Mouse (Mus musculus): ENCODE data around the gene Ubl4b. TPM values are rescaled to one million over a fixed set of nuclear protein-coding genes. Genes with fewer than 3 reads are reported as not detected.

The Ubl4b gene
- polyA plus RNA-seq, 1 experiment from 2014 or later, result not detected

GRCm38 (mm10) chr3:107593632-107594031 is 38.8 kb upstream of the Ubl4b start:
- peaks cover 51% of the 10 kb centered on the region for H3K27me3 ChIP-seq (ENCODE audit: control insufficient read depth, insufficient read depth, low read length)
- no peaks in the 10 kb centered on the region for H3K9me3 ChIP-seq (ENCODE audit: control insufficient read depth, low read depth, low read length)
- no peak overlapping the region for H3K27ac ChIP-seq (ENCODE audit: low read length)
- no peaks in the 10 kb centered on the region for H3K36me3 ChIP-seq (ENCODE audit: control insufficient read depth, insufficient read depth, low read length)
- H3K4me1 ChIP-seq (ENCODE audit: control insufficient read depth, insufficient read depth, low read length), result 0 out of 2 replicates have a peak, but pooled peaks cover 3% of the 10 kb centered on the region
- no peak overlapping the region for H3K9ac ChIP-seq (replicated peaks; ENCODE audit: low read depth, low read length)
- 22% methylated on average over 2 of the region's 2 CpGs for WGBS
- H3K4me3 ChIP-seq (ENCODE audit: low read depth, low read length), result no peak overlapping the region
- no peak overlapping the region for H3K4me2 ChIP-seq (replicated peaks; ENCODE audit: low read depth, low read length)
- ATAC-seq (ENCODE audit: insufficient number of reproducible peaks, insufficient read depth, low FRiP score, low read depth), result no peak

DNA sequence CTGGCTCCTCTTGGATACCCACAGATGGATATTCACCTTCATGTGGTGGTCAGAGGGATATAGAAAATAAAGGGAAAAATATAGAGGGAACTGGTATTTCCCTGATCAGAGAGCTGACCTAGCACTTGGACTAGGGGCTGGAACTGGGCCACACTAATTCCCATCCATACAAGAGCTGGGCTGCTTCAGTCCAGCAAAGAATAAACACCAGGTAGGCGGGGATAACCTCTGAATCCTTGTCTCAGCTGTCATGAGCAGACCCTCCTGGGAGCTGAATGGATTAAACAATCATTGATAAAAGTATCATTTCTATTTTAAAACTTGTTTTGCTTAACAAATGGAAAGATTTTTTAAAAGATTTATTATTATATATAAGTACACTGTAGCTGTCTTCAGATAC is 36.7 kb upstream of the Ubl4b start:
- Histone ChIP-seq H3K27me3 (ENCODE audit: control insufficient read depth, insufficient read depth, low read length) (peaks cover 50% of the 10 kb centered on the region), H3K9ac (replicated peaks; ENCODE audit: low read depth, low read length) (no peak overlapping the region), H3K36me3 (ENCODE audit: control insufficient read depth, insufficient read depth, low read length) (no peaks in the 10 kb centered on the region), H3K9me3 (ENCODE audit: control insufficient read depth, low read depth, low read length) (no peaks in the 10 kb centered on the region), H3K27ac (ENCODE audit: low read length) (no peak overlapping the region), H3K4me1 (ENCODE audit: control insufficient read depth, insufficient read depth, low read length) (0 out of 2 replicates have a peak, but pooled peaks cover 3% of the 10 kb centered on the region), H3K4me3 (ENCODE audit: low read depth, low read length) (no peak overlapping the region), H3K4me2 (replicated peaks; ENCODE audit: low read depth, low read length) (no peak overlapping the region)
- no peak for ATAC-seq (ENCODE audit: insufficient number of reproducible peaks, insufficient read depth, low FRiP score, low read depth)
- 29% methylated on average over 1 of the region's 1 CpGs for WGBS

DNA sequence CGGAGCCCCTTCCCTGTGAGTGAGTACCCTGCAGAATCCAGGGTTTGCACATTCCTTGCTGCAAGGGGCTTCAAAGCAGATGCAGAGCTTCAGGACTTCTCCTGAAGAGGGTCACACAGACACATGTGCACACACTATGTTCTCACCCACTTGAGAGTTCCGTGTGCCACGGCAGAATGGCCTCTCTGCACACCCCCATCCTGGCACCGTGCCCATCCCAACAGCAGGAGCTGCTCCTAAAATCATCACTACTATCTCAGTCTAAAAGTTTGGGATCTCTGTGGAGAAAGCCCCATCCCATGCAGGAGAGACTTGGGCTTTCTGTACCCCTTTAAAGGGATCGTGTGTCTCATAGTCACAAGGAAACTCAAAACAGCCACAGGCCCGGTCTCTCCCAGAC is 31.6 kb upstream of the Ubl4b start:
- Histone ChIP-seq H3K9ac (replicated peaks; ENCODE audit: low read depth, low read length) (no peak overlapping the region), H3K27me3 (ENCODE audit: control insufficient read depth, insufficient read depth, low read length) (peaks cover 58% of the 10 kb centered on the region), H3K36me3 (ENCODE audit: control insufficient read depth, insufficient read depth, low read length) (no peaks in the 10 kb centered on the region), H3K27ac (ENCODE audit: low read length) (no peak overlapping the region), H3K4me3 (ENCODE audit: low read depth, low read length) (no peak overlapping the region), H3K4me2 (replicated peaks; ENCODE audit: low read depth, low read length) (no peak overlapping the region), H3K9me3 (ENCODE audit: control insufficient read depth, low read depth, low read length) (no peaks in the 10 kb centered on the region), H3K4me1 (ENCODE audit: control insufficient read depth, insufficient read depth, low read length) (0 out of 2 replicates have a peak, but pooled peaks cover 6% of the 10 kb centered on the region)
- 66% methylated on average over 6 of the region's 6 CpGs for WGBS
- ATAC-seq (ENCODE audit: insufficient number of reproducible peaks, insufficient read depth, low FRiP score, low read depth), result no peak

GRCm38 (mm10) chr3:107583893-107584292 is 29.0 kb upstream of the Ubl4b start:
- Histone ChIP-seq H3K4me3 (ENCODE audit: low read depth, low read length) (no peak overlapping the region), H3K27ac (ENCODE audit: low read length) (no peak overlapping the region), H3K27me3 (ENCODE audit: control insufficient read depth, insufficient read depth, low read length) (peaks cover 70% of the 10 kb centered on the region), H3K9ac (replicated peaks; ENCODE audit: low read depth, low read length) (no peak overlapping the region), H3K9me3 (ENCODE audit: control insufficient read depth, low read depth, low read length) (no peaks in the 10 kb centered on the region), H3K4me2 (replicated peaks; ENCODE audit: low read depth, low read length) (no peak overlapping the region), H3K36me3 (ENCODE audit: control insufficient read depth, insufficient read depth, low read length) (no peaks in the 10 kb centered on the region), H3K4me1 (ENCODE audit: control insufficient read depth, insufficient read depth, low read length) (0 out of 2 replicates have a peak, but pooled peaks cover 6% of the 10 kb centered on the region)
- ATAC-seq (ENCODE audit: insufficient number of reproducible peaks, insufficient read depth, low FRiP score, low read depth), result no peak
- WGBS, result 21% methylated on average over 1 of the region's 1 CpGs

DNA sequence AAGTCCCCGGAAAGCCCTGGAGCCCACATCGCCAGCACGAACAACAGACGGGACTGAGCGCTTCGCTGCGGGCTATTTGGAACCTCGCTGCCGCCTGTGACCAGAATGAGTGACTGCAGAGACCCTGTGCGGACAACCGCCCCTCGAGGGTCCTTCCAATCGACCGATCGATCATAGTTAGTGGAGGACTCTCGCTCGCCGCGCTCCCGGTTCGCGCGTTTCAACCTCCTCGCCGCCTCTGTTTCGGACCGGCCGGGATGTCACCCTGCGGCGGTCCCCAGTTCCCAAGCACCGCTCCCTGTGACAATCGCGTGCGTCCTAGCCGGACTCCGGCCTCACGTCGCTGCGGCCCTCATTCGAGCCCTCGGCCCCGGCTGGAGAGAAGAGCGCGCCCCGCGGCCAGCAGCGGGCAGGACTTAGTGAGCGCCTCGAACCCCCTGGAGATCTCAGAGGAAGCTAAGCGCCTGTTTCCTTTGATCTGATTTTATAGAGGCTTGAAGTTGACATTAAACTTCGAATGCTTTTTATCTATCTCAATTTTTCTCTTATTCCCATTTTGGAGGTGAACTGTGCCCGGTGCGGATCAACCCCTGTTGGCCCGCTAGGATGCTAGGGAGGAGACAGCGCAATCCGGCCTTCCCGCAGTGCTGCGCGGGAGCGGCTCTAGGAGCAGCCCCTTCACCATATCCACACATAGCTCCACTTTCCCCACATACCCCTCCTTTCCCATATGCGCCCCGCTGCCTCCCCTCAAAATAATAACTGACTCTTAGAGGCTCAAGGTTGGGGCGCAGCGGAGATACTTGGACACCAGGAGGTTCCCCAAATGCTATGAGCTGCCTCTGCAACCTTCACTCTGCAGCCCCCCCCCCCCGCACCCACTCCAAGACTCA is 28.2 kb upstream of the Ubl4b start:
- H3K27ac ChIP-seq (ENCODE audit: low read length), result no peak overlapping the region
- WGBS, result under 1% methylated on average over 65 of the region's 65 CpGs
- no peaks in the 10 kb centered on the region for H3K9me3 ChIP-seq (ENCODE audit: control insufficient read depth, low read depth, low read length)
- peak overlapping the region; percentile 25 for H3K4me3 ChIP-seq (ENCODE audit: low read depth, low read length)
- H3K9ac ChIP-seq (replicated peaks; ENCODE audit: low read depth, low read length), result no peak overlapping the region
- 0 out of 2 replicates have a peak, but pooled peaks cover 6% of the 10 kb centered on the region for H3K4me1 ChIP-seq (ENCODE audit: control insufficient read depth, insufficient read depth, low read length)
- no peaks in the 10 kb centered on the region for H3K36me3 ChIP-seq (ENCODE audit: control insufficient read depth, insufficient read depth, low read length)
- H3K4me2 ChIP-seq (replicated peaks; ENCODE audit: low read depth, low read length), result peak overlapping the region; percentile 42
- ATAC-seq (ENCODE audit: insufficient number of reproducible peaks, insufficient read depth, low FRiP score, low read depth), result no peak
- peaks cover 69% of the 10 kb centered on the region for H3K27me3 ChIP-seq (ENCODE audit: control insufficient read depth, insufficient read depth, low read length)

DNA sequence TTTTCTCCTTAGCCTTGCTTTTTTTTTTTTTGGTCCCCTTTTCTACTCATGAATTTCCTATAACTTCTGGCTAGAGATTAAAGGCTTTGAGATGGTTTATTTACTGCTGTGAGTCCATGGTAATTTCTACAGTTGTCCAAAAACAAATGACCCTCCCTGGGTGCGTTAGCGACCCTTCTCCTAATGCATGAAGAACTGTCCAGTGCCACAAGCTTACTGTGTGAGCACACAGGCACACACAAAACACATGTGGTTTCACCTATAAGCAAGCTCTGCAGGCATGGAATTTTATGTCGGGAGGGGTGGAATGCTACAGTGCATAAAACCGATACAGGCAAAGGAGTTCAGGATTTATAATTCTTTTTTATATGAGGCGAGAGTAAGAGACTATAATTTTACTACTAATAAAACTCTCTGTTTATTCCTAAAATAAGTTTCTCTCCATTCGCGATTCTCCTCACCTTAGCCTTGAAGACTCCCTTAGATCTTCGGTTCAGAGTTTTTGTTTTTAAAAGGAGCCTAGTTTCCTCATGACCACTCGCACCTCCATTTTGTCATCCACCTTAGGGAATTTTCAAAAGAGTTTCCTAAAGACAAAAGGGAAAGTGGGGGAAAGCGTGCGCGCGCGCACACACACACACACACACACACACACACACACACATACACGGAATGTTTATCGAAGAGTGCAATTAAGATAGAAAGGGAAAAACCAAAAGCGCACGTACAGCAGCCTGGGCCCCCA is 27.4 kb upstream of the Ubl4b start:
- Histone ChIP-seq H3K27ac (ENCODE audit: low read length) (no peak overlapping the region), H3K4me1 (ENCODE audit: control insufficient read depth, insufficient read depth, low read length) (0 out of 2 replicates have a peak, but pooled peaks cover 6% of the 10 kb centered on the region)

GRCm38 (mm10) chr3:107581103-107582010 is 26.5 kb upstream of the Ubl4b start:
- Histone ChIP-seq H3K9me3 (ENCODE audit: control insufficient read depth, low read depth, low read length) (no peaks in the 10 kb centered on the region), H3K27ac (ENCODE audit: low read length) (no peak overlapping the region), H3K36me3 (ENCODE audit: control insufficient read depth, insufficient read depth, low read length) (no peaks in the 10 kb centered on the region), H3K4me1 (ENCODE audit: control insufficient read depth, insufficient read depth, low read length) (0 out of 2 replicates have a peak, but pooled peaks cover 6% of the 10 kb centered on the region), H3K27me3 (ENCODE audit: control insufficient read depth, insufficient read depth, low read length) (peaks cover 53% of the 10 kb centered on the region), H3K4me3 (ENCODE audit: low read depth, low read length) (no peak overlapping the region), H3K9ac (replicated peaks; ENCODE audit: low read depth, low read length) (no peak overlapping the region), H3K4me2 (replicated peaks; ENCODE audit: low read depth, low read length) (no peak overlapping the region)
- 7% methylated on average over 15 of the region's 15 CpGs for WGBS
- no peak for ATAC-seq (ENCODE audit: insufficient number of reproducible peaks, insufficient read depth, low FRiP score, low read depth)

More for the DNA sequence above, 27.4 kb upstream of the Ubl4b start:
- H3K4me3 ChIP-seq (ENCODE audit: low read depth, low read length), result peak overlapping the region; percentile 25; the same call in 1 of the 2 replicates
- 2% methylated on average over 18 of the region's 18 CpGs for WGBS
- peak overlapping the region; percentile 42 for H3K4me2 ChIP-seq (replicated peaks; ENCODE audit: low read depth, low read length)
- peaks cover 63% of the 10 kb centered on the region for H3K27me3 ChIP-seq (ENCODE audit: control insufficient read depth, insufficient read depth, low read length)
- ATAC-seq (ENCODE audit: insufficient number of reproducible peaks, insufficient read depth, low FRiP score, low read depth), result no peak
- H3K9me3 ChIP-seq (ENCODE audit: control insufficient read depth, low read depth, low read length), result no peaks in the 10 kb centered on the region
- no peaks in the 10 kb centered on the region for H3K36me3 ChIP-seq (ENCODE audit: control insufficient read depth, insufficient read depth, low read length)
- H3K9ac ChIP-seq (replicated peaks; ENCODE audit: low read depth, low read length), result no peak overlapping the region

- Histone ChIP-seq H3K27me3 (ENCODE audit: control insufficient read depth, insufficient read depth, low read length) (peaks cover 35% of the 10 kb centered on the region), H3K4me1 (ENCODE audit: control insufficient read depth, insufficient read depth, low read length) (0 out of 2 replicates have a peak, but pooled peaks cover 6% of the 10 kb centered on the region), H3K27ac (ENCODE audit: low read length) (no peak overlapping the region), H3K36me3 (ENCODE audit: control insufficient read depth, insufficient read depth, low read length) (no peaks in the 10 kb centered on the region), H3K9ac (replicated peaks; ENCODE audit: low read depth, low read length) (no peak overlapping the region), H3K4me2 (replicated peaks; ENCODE audit: low read depth, low read length) (no peak overlapping the region), H3K4me3 (ENCODE audit: low read depth, low read length) (no peak overlapping the region), H3K9me3 (ENCODE audit: control insufficient read depth, low read depth, low read length) (no peaks in the 10 kb centered on the region)
- WGBS, result 5% methylated on average over 4 of the region's 4 CpGs
- ATAC-seq (ENCODE audit: insufficient number of reproducible peaks, insufficient read depth, low FRiP score, low read depth), result no peak
Measured at GRCm38 (mm10) chr3:107579466-107579865, 24.6 kb upstream of the Ubl4b start.
